Mouse (Mus musculus): ENCODE data around the gene Krtap5-5. TPM values are rescaled to one million over a fixed set of nuclear protein-coding genes. Genes with fewer than 3 reads are reported as not detected.
"Not testable (repeated sequence)": the region's sequence is repeated elsewhere in the genome, so short reads cannot be mapped to it uniquely, and the experiment has no call there.

Krtap5-5 gene
- total RNA-seq (2021) = not detected
- long read RNA-seq, experiment 1 = 0 reads
- long read RNA-seq, experiment 2 = 0 reads

DNA sequence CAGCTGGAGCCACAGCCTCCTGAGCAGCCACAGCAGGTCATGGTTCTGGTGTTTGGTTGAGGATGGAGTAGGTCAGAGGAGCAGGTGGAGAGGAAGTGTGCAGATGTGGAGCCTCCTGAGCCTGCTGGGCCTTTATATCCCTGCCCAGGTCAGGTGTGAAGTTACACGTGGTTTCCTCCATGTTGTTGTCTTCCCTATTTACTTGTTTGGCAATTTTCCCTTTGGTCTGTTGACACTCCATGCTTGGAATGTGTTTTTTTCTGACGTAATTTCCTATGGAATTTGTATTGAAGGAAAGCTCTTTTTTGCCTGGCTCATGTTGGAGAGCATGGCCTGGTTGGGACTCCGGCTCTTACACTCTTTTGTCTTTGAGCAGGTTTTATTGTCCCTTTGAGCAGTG lies at the start of gene Krtap5-5:
TSS of gene Krtap5-5 (minus strand) at position 101 of the 400 bp plus-strand sequence.
- intact Hi-C loops (cut with DNase I); DNase-seq: not testable (repeated sequence)

DNA sequence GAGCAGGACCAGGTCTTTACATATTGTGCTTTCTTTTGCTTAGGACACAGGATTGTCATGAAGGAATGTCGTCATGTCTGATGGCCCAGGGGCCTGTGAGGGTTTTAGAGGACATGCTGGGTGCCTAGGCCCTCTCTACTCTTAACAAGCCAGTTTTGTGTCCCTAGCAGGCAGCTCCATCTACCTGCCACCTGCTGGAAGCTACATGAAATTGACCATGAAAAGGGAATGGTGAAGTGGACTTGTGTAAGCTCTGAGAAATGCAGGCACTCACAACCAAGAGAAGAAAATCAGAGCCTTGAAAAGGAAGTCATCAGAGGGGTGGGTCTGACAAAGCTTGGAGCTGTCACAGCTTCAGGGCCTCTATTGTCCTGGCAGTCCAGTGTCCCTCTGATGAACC lies 49.5 kb upstream of the Krtap5-5 start:
- DNase-seq; intact Hi-C loops (cut with DNase I): not testable (repeated sequence)

DNA sequence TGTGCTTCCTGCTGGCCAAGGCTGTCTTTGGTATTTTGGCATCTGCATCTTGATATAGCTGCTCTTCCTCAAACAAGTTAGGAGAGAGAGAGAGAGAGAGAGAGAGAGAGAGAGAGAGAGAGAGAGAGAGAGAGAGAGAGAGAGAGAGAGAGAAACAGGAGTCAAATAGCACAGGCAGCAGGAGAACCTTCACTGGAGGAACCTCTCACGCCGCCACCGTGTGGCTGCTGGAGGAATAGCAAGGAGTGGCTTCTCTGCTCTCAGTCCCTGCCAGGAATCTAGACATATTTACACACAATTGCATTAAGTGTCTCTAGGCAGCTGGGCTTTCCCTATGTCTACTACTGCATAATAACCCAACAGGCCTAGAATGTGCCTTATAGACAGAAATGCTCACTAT lies 48.4 kb upstream of the Krtap5-5 start:
- peak; percentile 75 to 79 for DNase-seq
- intact Hi-C loops (cut with DNase I) = not testable (repeated sequence)

- DNase-seq = not testable (repeated sequence)
These were observed 44.5 kb upstream of the Krtap5-5 start, which contains the start of gene Gm4559 for GRCm38 (mm10) chr7:142274263-142274662. TSS of gene Gm4559 (minus strand) at chr7:142274363.

DNA sequence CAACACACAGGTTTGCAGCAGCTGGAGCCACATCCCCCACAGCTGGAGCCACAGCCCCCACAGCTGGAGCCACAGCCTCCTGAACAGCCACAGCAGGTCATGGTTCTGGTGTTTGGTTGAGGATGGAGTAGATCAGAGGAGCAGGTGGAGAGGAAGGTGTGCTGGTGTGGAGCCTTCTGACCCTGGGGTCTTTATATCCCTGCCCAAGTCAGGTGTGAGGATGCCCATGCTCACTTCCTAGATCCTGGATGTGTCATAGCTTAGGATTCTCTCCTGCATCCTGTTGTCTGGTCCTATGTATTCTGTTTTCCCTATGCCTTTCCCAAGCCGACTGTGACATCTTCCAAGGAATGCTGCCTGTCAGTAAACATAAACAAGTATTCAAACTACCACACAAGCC lies 28.5 kb upstream of the Krtap5-5 start, which contains the start of gene Gm2431:
TSS of gene Gm2431 (minus strand) at position 101 of the 400 bp plus-strand sequence.
- intact Hi-C loops (cut with DNase I); DNase-seq: not testable (repeated sequence)

More at GRCm38 (mm10) chr7:142274263-142274662, 44.5 kb upstream of the Krtap5-5 start, which contains the start of gene Gm4559:
- intact Hi-C loops (cut with DNase I) = not testable (repeated sequence)

- intact Hi-C loops (cut with DNase I) = no loop called here
- peak; percentile 21 to 51 for DNase-seq
These were observed 25.7 kb upstream of the Krtap5-5 start for GRCm38 (mm10) chr7:142255517-142255916.

DNA sequence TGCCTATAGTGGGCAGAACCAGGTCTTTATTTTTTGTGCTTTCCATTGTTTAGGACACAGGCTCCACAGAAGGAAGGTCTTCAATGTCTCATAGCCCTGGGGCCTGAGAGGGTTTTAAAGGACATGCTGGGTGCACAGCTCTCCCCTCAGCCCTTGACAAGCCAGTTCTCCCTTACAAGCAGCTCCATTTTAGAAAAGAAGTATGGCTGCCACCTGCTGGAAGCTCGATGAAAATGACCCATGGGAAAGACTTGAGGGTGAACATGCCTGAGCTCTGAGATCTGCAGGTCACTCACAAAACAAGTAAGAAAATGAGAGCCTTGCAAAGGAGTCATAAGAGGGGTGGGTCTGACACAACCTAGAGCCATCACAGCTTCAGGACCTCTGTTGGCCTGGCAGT lies 20.1 kb upstream of the Krtap5-5 start:
- peak; percentile 32 to 54 for DNase-seq

GRCm38 (mm10) chr7:142240978-142241377 lies 11.2 kb upstream of the Krtap5-5 start, which contains the start of gene Gm40460:
TSS of gene Gm40460 (minus strand) at chr7:142241078.
- intact Hi-C loops (cut with DNase I) = no loop called here
- DNase-seq = no peak

More for the DNA sequence above, 20.1 kb upstream of the Krtap5-5 start:
- intact Hi-C loops (cut with DNase I) = loop anchor here (2.0 kb wide), 1 partner anchor 103 kb away; no protein-coding TSS in a partner anchor

DNA sequence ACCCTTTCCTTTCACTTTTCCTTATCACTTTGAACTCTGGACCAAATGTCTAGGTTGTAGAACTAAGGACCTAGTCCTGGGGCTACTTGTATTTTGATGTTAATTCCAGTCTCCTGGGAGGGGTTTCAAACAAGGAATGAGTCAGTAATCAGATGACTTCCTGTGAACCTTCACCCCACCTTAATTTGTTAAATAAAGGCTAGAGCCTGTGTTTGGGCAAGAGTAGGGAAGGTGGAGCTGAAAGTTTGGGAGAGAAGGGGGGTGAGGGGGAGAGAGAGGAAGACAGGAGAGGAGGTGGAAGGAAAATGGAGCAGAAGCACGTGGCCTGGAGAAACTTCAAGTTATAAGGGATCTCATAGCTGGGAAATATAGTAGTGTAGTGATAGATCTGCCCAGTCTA lies 1.8 kb upstream of the Krtap5-5 start:
- intact Hi-C loops (cut with DNase I) = no loop called here
- no peak for DNase-seq

- intact Hi-C loops (cut with DNase I) = no loop called here
- no peak for DNase-seq
These were observed 5.3 kb downstream of the Krtap5-5 start for GRCm38 (mm10) chr7:142224518-142224917.

DNA sequence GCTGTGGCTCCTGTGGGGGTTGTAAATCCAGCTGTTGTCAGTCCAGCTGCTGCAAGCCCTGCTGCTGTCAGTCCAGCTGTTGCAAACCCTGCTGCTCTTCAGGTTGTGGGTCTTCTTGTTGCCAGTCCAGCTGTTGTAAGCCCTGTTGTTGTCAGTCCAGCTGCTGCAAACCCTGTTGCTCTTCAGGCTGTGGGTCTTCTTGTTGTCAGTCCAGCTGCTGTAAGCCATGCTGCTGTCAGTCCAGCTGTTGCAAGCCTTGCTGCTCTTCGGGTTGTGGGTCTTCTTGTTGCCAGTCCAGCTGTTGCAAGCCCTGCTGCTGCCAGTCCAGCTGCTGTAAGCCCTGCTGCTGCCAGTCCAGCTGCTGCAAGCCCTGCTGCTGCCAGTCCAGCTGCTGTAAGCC lies 17.6 kb downstream of the Krtap5-5 start:
- intact Hi-C loops (cut with DNase I) = not testable (repeated sequence)

DNA sequence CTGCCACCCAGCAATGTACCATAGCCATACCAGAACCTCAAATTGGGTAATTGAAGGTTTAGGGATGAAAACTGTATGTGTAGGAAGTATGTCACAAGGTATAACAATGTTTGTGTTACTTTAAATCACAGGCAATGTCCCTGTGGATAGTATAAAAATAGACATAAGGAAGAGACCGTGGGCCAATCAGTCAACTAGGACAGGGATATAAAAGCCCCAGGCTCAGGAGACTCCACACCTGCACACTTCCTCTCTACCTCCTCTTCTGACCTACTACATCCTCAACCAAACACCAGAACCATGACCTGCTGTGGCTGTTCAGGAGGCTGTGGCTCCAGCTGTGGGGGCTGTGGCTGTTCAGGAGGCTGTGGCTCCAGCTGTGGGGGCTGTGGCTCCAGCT lies 18.2 kb downstream of the Krtap5-5 start, which contains the start of gene Gm7579:
TSS of gene Gm7579 (plus strand) at position 301 of the 400 bp plus-strand sequence.
- intact Hi-C loops (cut with DNase I) = no loop called here
- DNase-seq = no peak

More for the DNA sequence above, 17.6 kb downstream of the Krtap5-5 start:
- DNase-seq = not testable (repeated sequence)

- intact Hi-C loops (cut with DNase I); DNase-seq: not testable (repeated sequence)
These were observed 22.9 kb downstream of the Krtap5-5 start for GRCm38 (mm10) chr7:142206891-142207290.

DNA sequence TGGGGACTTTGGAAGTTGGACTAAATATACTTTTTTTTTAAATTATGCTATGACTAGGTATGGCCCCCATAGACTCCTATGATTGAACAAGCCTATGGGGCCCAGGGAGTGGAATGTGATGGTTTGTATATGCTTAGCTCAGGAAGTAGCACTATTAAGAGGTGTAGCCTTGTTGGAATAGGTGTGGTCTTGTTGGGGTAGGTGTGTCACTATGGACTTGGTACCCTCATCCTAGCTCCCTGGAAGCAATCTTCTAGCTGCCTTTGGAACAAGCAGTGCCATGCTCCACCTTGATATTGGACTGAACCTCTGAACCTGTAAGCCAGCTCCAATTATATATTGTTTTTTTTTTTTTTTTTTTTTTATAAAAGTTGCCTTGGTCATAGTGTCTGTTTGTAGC lies 24.3 kb downstream of the Krtap5-5 start:
- intact Hi-C loops (cut with DNase I) = no loop called here
- DNase-seq = no peak

DNA sequence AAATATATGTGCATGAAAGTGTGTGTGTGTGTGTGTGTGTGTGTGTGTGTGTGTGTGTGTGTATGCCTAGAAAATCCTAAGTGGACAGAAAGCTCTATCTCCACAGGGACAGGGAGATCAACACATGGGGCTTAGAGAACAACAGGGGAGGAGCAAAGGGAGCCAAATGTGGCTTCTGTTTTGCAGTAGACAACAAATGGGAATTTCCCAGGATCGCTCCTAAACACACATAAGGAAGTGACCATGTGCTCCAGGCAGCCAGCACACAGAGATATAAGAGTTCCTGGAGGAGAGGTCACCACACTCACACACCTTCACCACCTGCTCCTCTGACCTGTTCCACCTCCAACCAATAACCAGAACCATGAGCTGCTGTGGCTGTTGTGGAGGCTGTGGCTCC lies 28.7 kb downstream of the Krtap5-5 start, which contains the start of gene Krtap5-3:
TSS of gene Krtap5-3 (plus strand) at position 301 of the 400 bp plus-strand sequence.
- intact Hi-C loops (cut with DNase I) = no loop called here
- no peak for DNase-seq

DNA sequence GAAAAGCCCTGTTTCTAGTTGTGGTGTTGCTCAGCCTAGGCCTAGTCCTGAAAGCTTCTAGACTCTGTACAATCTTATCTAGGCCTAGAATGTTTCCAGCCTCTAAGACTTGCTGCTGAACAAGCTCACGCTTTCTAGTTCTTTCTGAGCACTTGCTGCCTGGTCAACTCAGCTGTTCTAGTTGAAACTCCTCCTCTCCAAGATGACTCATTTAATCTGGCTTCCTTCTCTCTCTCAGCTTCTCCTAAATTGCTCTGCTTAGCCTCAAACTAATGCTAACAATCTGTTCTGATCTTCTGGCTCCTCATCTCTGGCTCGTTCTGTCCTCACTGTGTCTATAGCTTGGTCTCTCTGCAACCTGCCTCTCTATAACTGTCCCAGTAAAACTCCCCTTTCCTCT lies 31.0 kb downstream of the Krtap5-5 start:
- intact Hi-C loops (cut with DNase I) = no loop called here

DNA sequence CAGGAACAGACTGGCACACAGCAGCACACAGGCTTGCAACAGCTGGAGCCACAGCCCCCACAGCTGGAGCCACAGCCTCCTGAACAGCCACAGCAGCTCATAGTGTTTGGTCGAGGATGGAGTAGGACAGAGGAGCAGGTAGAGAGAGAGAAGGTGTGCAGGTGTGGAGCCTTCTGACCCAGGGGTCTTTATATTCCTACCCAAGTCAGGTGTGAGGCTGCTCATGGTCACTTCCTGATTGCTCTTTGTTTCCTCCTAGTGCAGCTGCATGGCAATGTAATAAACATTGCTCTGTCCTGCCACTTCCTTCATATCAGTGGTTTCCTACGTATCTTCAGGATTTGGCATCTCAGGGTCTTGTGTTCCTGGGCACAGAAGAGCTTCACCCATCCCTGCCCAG lies 39.5 kb downstream of the Krtap5-5 start, which contains the start of gene Gm10153:
TSS of gene Gm10153 (minus strand) at position 101 of the 400 bp plus-strand sequence.
- intact Hi-C loops (cut with DNase I) = no loop called here
- DNase-seq = no peak

More for the DNA sequence above, 31.0 kb downstream of the Krtap5-5 start:
- DNase-seq = no peak

- intact Hi-C loops (cut with DNase I) = no loop called here
- no peak for DNase-seq
These were observed 41.6 kb downstream of the Krtap5-5 start for GRCm38 (mm10) chr7:142188156-142188555.

DNA sequence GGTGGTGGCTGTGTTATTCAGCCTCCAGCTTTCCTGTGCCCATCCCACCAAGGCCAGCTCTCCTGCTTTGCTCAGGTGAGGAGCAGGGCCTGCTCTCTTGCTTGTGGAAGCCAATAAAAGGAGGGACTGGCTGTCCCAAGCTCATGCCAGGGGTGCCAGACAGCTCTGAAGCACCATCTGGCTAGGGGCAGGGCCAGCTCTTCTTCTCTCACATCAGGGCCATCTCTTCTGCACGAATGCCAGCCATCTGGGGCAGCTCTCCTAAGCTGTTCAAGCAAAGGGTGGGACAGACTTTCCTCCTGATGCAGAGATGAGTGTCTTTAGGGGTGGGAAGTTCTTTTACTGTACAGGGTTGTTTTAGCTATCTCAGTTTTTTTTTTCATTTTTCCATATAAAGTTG lies 48.8 kb downstream of the Krtap5-5 start:
- intact Hi-C loops (cut with DNase I) = no loop called here

More for the DNA sequence above, 48.8 kb downstream of the Krtap5-5 start:
- no peak for DNase-seq
